In genomic region chr4:124079603-124080002, GRCm38 (mm10) we compare ENCODE assay signal across 28 mouse cellular contexts.
DNase-seq lines count a peak whose midpoint lies in the region; ATAC-seq and TF ChIP-seq lines count a peak whose summit lies in the region.
"Had no signal": no experiment of that assay in that cellular context is flagged by ENCODE, and none has a peak within 500 bp of the region (broad histone marks: within the 10 kb centered on the region; RNA-seq: fewer than 3 reads in every experiment).

No protein-coding gene starts in this region.

- TF ChIP-seq CTCF in MEL (IDR thresholded peaks at IDR 0.05 in 2 of 3, conservative IDR thresholded peaks at IDR 0.05 in 1 of 3; ENCODE audit: control insufficient read depth in 1 of 3, insufficient read depth in 1 of 3, low read depth in 2 of 3, low read length in 3 of 3, poor library complexity in 1 of 3, severe bottlenecking in 1 of 3): no peak
- TF ChIP-seq CTCF in liver, embryonic 14.5 days (IDR thresholded peaks at IDR 0.05; ENCODE audit: low read depth): no peak

- no peak for TF ChIP-seq POLR2A in MEL (IDR thresholded peaks at IDR 0.05; ENCODE audit: control insufficient read depth in 1 of 2, insufficient read depth in 1 of 2, low read depth in 1 of 2, low read length in 2 of 2, poor library complexity in 1 of 2)

- ATAC-seq in intestine, embryonic 16.5 days: peak; percentile 87
- ATAC-seq in liver, embryonic 14.5 days (ENCODE audit: insufficient read depth): peak; percentile 55
- ATAC-seq in stomach, embryonic 16.5 days (ENCODE audit: insufficient read depth, low FRiP score): peak; percentile 71; the same call in 1 of the 2 replicates
- ATAC-seq: forebrain, embryonic 14.5 days; hindbrain, postnatal 0 days; midbrain, embryonic 16.5 days; Patski had no signal

- no peak overlapping the region for H3K27ac ChIP-seq in MEL (ENCODE audit: control insufficient read depth, low read depth, low read length)
- no peak overlapping the region for H3K27ac ChIP-seq in intestine, embryonic 16.5 days (ENCODE audit: low read length)
- no peak overlapping the region for H3K27ac ChIP-seq in liver, embryonic 14.5 days
- no peak overlapping the region for H3K27ac ChIP-seq in stomach, embryonic 16.5 days (ENCODE audit: low read length)
- H3K27ac ChIP-seq: embryonic facial prominence, embryonic 12.5 days; heart, embryonic 10.5 days; heart, embryonic 15.5 days; hindbrain, embryonic 12.5 days; hindbrain, postnatal 0 days; layer of hippocampus, adult 2 months had no signal

- no peak overlapping the region for H3K4me2 ChIP-seq in intestine, embryonic 16.5 days (ENCODE audit: low read depth, low read length)
- peak overlapping the region; percentile 8; the same call in 1 of the 2 replicates for H3K4me2 ChIP-seq in liver, embryonic 14.5 days (ENCODE audit: low read depth)
- no peak overlapping the region for H3K4me2 ChIP-seq in stomach, embryonic 16.5 days (ENCODE audit: low read depth, low read length)
- H3K4me2 ChIP-seq: embryonic facial prominence, embryonic 12.5 days; heart, embryonic 15.5 days; hindbrain, embryonic 12.5 days; lung, embryonic 14.5 days; midbrain, embryonic 11.5 days had no signal

- H3K79me2 ChIP-seq in MEL (ENCODE audit: control insufficient read depth, insufficient read depth, low read length, poor library complexity): no peaks in the 10 kb centered on the region

- no peaks in the 10 kb centered on the region for H3K36me3 ChIP-seq in MEL (ENCODE audit: control insufficient read depth in 1 of 2, insufficient read depth in 2 of 2, low read length in 2 of 2)
- no peaks in the 10 kb centered on the region for H3K36me3 ChIP-seq in intestine, embryonic 16.5 days (ENCODE audit: control insufficient read depth, insufficient read depth, low read length)
- no peaks in the 10 kb centered on the region for H3K36me3 ChIP-seq in liver, embryonic 14.5 days (replicated peaks; ENCODE audit: control insufficient read depth, insufficient read depth, low read depth)
- H3K36me3 ChIP-seq in stomach, embryonic 16.5 days (ENCODE audit: control insufficient read depth, insufficient read depth, low read length): no peaks in the 10 kb centered on the region
- H3K36me3 ChIP-seq: embryonic facial prominence, embryonic 12.5 days; heart, embryonic 10.5 days; heart, embryonic 15.5 days; hindbrain, embryonic 12.5 days had no signal

- TF ChIP-seq EP300 in MEL (IDR thresholded peaks at IDR 0.05; ENCODE audit: low read depth in 1 of 2, low read length in 2 of 2): no peak
- no peak for TF ChIP-seq EP300 in liver, embryonic 14.5 days (IDR thresholded peaks at IDR 0.05; ENCODE audit: low read depth)

- H3K27me3 ChIP-seq in MEL (ENCODE audit: control insufficient read depth in 1 of 2, insufficient read depth in 2 of 2, low read length in 2 of 2): no peaks in the 10 kb centered on the region
- no peaks in the 10 kb centered on the region for H3K27me3 ChIP-seq in intestine, embryonic 16.5 days (replicated peaks; ENCODE audit: control insufficient read depth, insufficient read depth, low read length)
- H3K27me3 ChIP-seq in liver, embryonic 14.5 days (ENCODE audit: control insufficient read depth, insufficient read depth, low read length): no peaks in the 10 kb centered on the region
- H3K27me3 ChIP-seq in stomach, embryonic 16.5 days (ENCODE audit: control insufficient read depth, insufficient read depth, low read length): no peaks in the 10 kb centered on the region
- H3K27me3 ChIP-seq: embryonic facial prominence, embryonic 12.5 days; heart, embryonic 15.5 days; Patski had no signal

- whole genome bisulfite sequencing in intestine, embryonic 16.5 days: 53% methylated on average over 3 of the region's 3 CpGs
- 37% methylated on average over 3 of the region's 3 CpGs for WGBS in liver, embryonic 14.5 days (ENCODE audit: insufficient replicate concordance)
- WGBS in stomach, embryonic 16.5 days: 51% methylated on average over 3 of the region's 3 CpGs

- H3K9ac ChIP-seq in MEL (ENCODE audit: control insufficient read depth, low read depth, low read length, poor library complexity, severe bottlenecking): no peak overlapping the region
- H3K9ac ChIP-seq in intestine, embryonic 16.5 days (ENCODE audit: low read depth, low read length): no peak overlapping the region
- H3K9ac ChIP-seq in liver, embryonic 14.5 days (replicated peaks): no peak overlapping the region
- H3K9ac ChIP-seq in stomach, embryonic 16.5 days (ENCODE audit: low read length): no peak overlapping the region
- H3K9ac ChIP-seq: embryonic facial prominence, embryonic 12.5 days; heart, embryonic 15.5 days; hindbrain, embryonic 12.5 days; lung, embryonic 14.5 days had no signal

- TF ChIP-seq RAD21 in MEL (IDR thresholded peaks at IDR 0.05; ENCODE audit: low read depth, low read length): no peak

- no peaks in the 10 kb centered on the region for H3K9me3 ChIP-seq in MEL (replicated peaks; ENCODE audit: insufficient read depth, low read length)
- no peaks in the 10 kb centered on the region for H3K9me3 ChIP-seq in intestine, embryonic 16.5 days (ENCODE audit: control insufficient read depth, low read length)
- H3K9me3 ChIP-seq in liver, embryonic 14.5 days (ENCODE audit: control insufficient read depth, low read length): no peaks in the 10 kb centered on the region
- no peaks in the 10 kb centered on the region for H3K9me3 ChIP-seq in stomach, embryonic 16.5 days (replicated peaks; ENCODE audit: control insufficient read depth, low read length)
- H3K9me3 ChIP-seq: embryonic facial prominence, embryonic 12.5 days; heart, embryonic 10.5 days; heart, embryonic 15.5 days had no signal

- no peaks in the 10 kb centered on the region for H3K4me1 ChIP-seq in MEL (ENCODE audit: control insufficient read depth in 1 of 2, insufficient read depth in 2 of 2, low read length in 2 of 2)
- peaks cover 3% of the 10 kb centered on the region; the same call in 1 of the 2 replicates for H3K4me1 ChIP-seq in intestine, embryonic 16.5 days (ENCODE audit: control insufficient read depth, insufficient read depth, low read length)
- 0 out of 4 replicates have a peak, but pooled peaks cover 0 to 5% of the 10 kb centered on the region in 2 experiments for H3K4me1 ChIP-seq in liver, embryonic 14.5 days (replicated peaks; ENCODE audit: control insufficient read depth in 2 of 2, insufficient read depth in 2 of 2, low read length in 1 of 2)
- H3K4me1 ChIP-seq in stomach, embryonic 16.5 days (ENCODE audit: control insufficient read depth, insufficient read depth, low read length): no peaks in the 10 kb centered on the region
- H3K4me1 ChIP-seq: embryonic facial prominence, embryonic 12.5 days; heart, embryonic 10.5 days; heart, embryonic 15.5 days had no signal

- no peak overlapping the region for H3K4me3 ChIP-seq in MEL (ENCODE audit: control insufficient read depth in 1 of 2, insufficient read depth in 1 of 2, low read depth in 2 of 2, low read length in 2 of 2)
- H3K4me3 ChIP-seq in intestine, embryonic 16.5 days (ENCODE audit: low read length): no peak overlapping the region
- no peak overlapping the region for H3K4me3 ChIP-seq in liver, embryonic 14.5 days (ENCODE audit: insufficient read depth in 1 of 2, low read depth in 2 of 2, low read length in 2 of 2)
- H3K4me3 ChIP-seq in stomach, embryonic 16.5 days (replicated peaks; ENCODE audit: low read length): no peak overlapping the region
- H3K4me3 ChIP-seq: embryonic facial prominence, embryonic 12.5 days; heart, embryonic 10.5 days; heart, embryonic 15.5 days; hindbrain, embryonic 12.5 days; layer of hippocampus, adult 2 months had no signal

- peak; percentile 12 for DNase-seq in MEL (ENCODE audit: low read depth, low spot score)
- DNase-seq in liver, embryonic 14.5 days (ENCODE audit: low read depth in 3 of 3, low spot score in 3 of 3): no peak
- no peak for DNase-seq in thymus, postnatal 0 days (ENCODE audit: low spot score)
- DNase-seq in kidney, adult 11 months: no peak
- no peak for DNase-seq in thymus, adult 18-20 months
- DNase-seq: adrenal gland, postnatal 14 days; cerebellum, adult 11 months; cerebellum, adult 9-10 months; cerebellum, postnatal 36 days; gastrocnemius, postnatal 14 days; kidney, adult 2 months; kidney, postnatal 36 days; left cerebral cortex, postnatal 4 days; lung, embryonic 14.5 days; lung, postnatal 14 days; right cerebral cortex, postnatal 4 days had no signal

TF ChIP-seq in MEL, 35 proteins besides CTCF, POLR2A, EP300 and RAD21:
- TF ChIP-seq GABPA (IDR thresholded peaks at IDR 0.05; ENCODE audit: low read depth, low read length) (no peak), MYB (IDR thresholded peaks at IDR 0.05; ENCODE audit: low read depth, low read length) (no peak), CHD1 (IDR thresholded peaks at IDR 0.05; ENCODE audit: low read depth, low read length) (no peak), GATA1 (IDR thresholded peaks at IDR 0.05; ENCODE audit: low read depth, low read length) (no peak), NELFE (IDR thresholded peaks at IDR 0.05; ENCODE audit: low read depth, low read length) (no peak), MAZ (IDR thresholded peaks at IDR 0.05; ENCODE audit: low read depth, low read length) (no peak), POLR2AphosphoS2 (IDR thresholded peaks at IDR 0.05; ENCODE audit: low read length) (no peak)
